Mouse (Mus musculus): ENCODE data around the gene Frat1.
A peak's percentile ranks its signal among the peaks of the same experiment; 100 is the strongest.

Gene Frat1

DNA sequence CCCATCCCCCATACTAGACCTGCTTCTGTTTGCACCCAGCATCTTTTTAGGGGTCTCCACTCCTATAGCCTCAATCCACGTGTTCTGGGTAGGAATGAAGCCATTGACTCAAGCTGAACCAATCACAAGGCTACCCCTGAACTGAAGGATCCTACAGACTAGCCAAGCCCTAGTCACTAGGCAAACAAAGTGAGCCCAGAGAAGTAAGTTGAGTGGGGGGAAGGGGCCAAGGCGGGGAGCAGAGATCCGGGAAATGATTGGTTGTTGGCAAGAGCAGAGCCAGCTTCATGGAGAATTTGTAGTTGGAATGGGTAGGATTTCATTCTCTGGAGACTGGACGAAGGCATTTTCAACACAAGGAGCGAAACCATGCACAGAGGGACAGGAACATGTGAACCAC lies 12.9 kb upstream of the Frat1 start:
- DNase-seq (ENCODE audit: low spot score in 2 of 2) = no peak

GRCm38 (mm10) chr19:41817325-41817724 lies 12.4 kb upstream of the Frat1 start:
- peak in 1 of 2 experiments; percentile 51 for DNase-seq (ENCODE audit: low spot score in 2 of 2)

- DNase-seq (ENCODE audit: low spot score in 2 of 2) = no peak
Measured at GRCm38 (mm10) chr19:41818749-41819148, 11.0 kb upstream of the Frat1 start.

DNA sequence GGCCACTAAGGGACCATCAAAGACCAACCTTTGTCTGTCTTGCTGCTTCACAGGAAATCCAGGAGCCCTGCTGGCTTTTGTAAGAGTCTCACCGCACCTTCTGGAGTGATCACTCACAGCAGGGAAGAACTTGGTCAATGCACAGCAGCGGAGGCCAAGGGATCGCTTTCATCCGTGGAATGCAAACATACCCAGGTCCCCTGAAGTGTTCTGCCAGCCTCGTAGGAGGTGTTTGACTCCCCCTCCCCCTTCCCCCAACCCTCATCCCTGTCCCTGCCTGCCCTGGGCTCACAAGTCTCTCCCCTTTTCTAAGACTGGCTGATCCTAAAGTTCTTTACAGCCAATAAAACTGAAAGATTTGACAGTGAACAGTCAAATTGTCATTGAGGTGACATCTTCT lies 8.3 kb upstream of the Frat1 start:
- no peak for DNase-seq (ENCODE audit: low spot score in 2 of 2)

GRCm38 (mm10) chr19:41822589-41822988 lies 7.2 kb upstream of the Frat1 start:
- no peak for DNase-seq (ENCODE audit: low spot score in 2 of 2)

- DNase-seq (ENCODE audit: low spot score in 2 of 2) = no peak
Measured at GRCm38 (mm10) chr19:41824950-41825349, 4.8 kb upstream of the Frat1 start.

DNA sequence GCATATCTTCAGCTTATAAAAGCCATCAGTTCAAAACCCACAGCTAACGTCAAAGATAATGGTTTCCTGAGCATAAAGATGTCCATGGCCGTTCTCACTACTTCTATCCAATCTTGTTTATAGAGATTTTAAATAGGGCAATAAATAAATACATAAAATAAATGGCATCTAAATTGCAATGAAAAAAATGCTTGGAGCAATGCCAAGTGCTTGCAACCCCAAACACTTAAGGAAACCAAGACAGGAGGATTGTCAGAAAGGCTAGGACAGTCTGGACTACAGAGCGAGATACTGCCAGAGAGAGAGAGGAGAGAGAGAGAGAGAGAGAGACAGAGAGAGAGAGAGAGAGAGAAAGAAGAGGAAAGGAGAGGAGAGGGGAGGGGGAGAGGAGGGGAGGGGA lies 3.2 kb upstream of the Frat1 start:
- no peak for DNase-seq (ENCODE audit: low spot score in 2 of 2)

- no peak for DNase-seq (ENCODE audit: low spot score in 2 of 2)
Measured at GRCm38 (mm10) chr19:41828941-41829340, 829 bp upstream of the Frat1 start.

DNA sequence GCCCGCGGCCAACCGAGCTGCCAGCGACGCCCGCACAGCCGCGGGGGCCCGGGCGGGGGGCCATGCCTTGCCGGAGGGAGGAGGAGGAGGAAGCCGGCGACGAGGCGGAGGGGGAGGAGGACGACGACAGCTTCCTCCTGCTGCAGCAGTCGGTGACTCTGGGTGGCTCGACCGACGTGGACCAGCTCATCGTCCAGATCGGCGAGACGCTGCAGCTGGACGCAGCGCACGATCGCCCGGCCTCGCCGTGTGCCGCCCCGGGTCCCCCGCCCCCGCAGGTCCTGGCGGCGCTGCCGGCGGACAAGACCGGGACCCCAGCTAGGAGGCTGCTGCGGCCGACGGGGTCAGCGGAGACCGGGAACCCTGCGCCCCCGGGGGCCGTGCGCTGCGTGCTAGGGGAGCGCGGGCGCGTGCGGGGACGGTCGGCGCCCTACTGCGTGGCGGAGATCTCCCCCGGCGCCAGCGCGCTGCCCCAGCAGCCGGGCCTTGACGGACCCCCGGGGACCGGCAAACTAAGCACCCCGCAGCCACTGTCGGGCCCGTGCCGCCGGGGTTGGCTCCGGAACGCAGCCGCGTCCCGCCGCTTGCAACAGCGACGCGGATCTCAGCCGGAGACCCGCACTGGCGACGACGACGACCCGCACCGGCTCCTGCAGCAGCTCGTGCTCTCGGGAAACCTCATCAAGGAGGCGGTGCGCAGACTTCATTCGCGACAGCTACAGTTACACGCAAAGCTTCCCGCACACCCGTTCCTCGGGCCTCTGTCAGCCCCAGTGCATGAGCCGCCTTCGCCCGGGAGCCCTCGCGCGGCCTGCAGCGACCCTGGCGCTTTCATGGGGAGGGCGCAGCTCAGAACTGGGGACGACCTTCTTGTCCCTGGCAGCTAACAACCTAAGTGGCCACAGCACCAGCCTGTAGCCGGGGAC lies 599 bp downstream of the Frat1 start:
- no peak for DNase-seq (ENCODE audit: low spot score in 2 of 2)

DNA sequence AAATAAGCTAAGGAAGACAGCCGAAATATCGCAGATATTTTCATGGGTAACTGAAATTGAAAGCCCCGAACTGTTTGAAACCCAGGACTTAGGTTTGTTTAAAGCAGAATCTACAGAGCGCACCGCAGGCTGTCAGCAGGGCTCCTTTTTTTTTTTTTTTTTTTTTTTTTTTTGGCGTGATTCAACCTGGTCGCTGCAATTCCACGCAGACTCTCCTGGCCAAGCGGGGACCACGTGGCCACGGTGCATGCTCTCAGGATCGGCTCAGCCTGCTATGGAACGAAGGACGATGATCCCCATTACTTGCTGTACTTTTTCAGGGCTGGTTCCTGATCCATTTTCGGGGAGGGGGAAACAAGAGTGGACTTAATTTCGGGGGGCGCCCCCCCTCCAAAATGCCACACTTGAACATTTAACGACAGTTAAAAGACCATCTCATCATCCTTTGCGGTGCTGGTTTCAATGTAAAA lies 1.4 kb downstream of the Frat1 start:
- no peak for DNase-seq (ENCODE audit: low spot score in 2 of 2)

GRCm38 (mm10) chr19:41831718-41832391 lies 2.1 kb downstream of the Frat1 start:
- DNase-seq (ENCODE audit: low spot score in 2 of 2) = no peak

DNA sequence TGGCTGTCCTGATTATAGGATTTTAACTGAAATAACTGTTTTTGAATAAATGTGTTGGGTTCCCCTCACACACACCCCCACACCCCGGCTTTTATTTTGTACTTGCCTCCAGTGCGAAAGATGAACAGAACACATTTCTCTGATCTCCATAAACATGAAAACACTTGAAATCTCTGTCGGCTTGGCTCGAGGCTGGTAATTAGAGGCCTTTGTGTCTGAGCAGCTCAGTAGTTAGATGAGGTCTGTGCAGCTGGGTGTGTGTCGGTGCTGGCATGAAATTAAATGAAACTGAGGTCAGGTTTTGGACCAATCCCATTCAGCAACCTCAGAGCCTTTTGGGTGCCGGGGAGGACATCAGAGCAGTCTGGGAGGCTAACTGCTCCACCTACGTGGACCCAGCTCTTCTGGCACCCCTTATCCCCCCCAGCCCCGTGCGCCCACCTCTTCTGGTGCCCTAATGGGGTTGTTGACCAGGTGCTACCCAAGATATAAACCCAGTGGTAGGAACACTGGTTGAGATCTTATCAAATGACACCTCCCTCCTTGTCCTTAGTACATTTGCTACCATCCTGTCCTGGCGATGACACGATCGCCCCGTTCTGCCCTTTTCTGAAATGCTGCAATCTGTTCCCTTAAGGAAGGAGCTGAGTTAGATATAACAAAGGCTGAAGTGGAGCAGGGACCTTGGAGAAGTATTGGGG lies 2.9 kb downstream of the Frat1 start:
- no peak for DNase-seq (ENCODE audit: low spot score in 2 of 2)

GRCm38 (mm10) chr19:41835407-41835806 lies 5.6 kb downstream of the Frat1 start:
- no peak for DNase-seq (ENCODE audit: low spot score in 2 of 2)

- DNase-seq (ENCODE audit: low spot score in 2 of 2) = peak in 1 of 2 experiments; percentile 31
Measured at GRCm38 (mm10) chr19:41835816-41836215, 6.0 kb downstream of the Frat1 start.

DNA sequence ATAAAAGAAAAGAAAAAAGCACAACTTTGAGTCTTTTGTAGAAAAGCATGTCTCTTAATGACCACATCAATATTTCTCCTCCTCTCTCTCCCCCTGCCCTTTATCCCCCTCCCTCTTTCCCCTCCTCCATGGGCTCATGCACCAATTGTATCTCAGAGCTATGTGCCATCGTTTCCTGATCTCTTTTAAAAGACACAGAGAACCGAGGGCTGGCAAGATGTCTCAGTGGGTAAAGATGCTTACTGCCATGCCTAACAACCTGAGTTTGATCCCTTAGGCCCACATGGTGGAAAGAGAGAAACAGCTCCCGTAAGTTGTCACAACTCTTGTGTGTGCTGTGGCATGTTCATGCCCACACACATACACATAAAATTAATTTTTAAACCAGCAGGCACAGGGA lies 6.9 kb downstream of the Frat1 start:
- no peak for DNase-seq (ENCODE audit: low spot score in 2 of 2)

DNA sequence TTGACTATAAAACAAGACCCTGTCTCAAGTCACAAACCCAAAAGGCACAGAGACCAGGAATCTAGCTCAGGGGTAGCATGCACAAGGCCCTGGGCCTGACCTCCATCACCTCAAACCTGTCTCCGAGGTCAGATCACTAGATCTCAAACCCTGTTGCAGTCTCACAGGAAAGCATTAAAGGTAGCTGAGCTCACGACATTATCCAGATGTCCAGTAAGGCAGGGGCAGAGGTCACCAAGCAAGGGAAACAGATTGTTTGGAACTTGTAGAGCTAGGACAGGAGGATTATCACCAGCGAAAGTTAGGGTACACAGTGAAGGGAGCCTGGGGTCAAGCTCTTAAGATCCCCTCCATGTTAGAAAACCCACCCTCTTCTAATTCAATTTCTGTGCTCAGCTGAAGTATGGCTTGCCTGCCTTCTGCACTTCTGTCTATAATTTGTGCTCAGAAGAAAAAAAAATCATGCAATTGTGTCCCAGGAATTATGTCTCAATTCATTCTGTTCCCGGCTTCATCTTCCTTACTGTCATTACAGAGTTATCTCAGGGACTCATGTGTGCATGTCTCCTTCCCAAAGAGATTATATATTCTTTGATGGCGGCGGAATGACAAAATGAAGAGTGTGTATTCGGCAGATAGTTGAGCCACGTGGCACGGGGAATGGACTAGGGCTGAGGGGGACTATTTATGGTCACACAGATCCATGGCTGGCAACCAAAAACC lies 7.6 kb downstream of the Frat1 start:
- no peak for DNase-seq (ENCODE audit: low spot score in 2 of 2)

DNA sequence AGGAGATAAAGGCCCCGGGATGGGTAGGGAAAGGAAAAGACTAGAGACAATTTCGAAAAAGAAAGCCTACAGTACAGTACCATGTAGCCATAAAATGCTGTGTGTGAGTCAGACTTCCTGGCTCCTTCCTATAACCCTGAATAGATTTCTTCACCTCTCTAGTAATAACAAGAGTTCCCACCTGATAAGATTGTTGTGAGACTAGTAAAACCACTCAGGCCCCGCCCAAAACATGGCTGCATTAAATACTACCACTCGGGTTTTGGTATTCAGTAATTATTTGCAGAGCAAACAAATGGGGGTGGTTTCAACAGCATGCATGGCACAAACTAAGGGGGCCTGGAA lies 8.1 kb downstream of the Frat1 start:
- DNase-seq (ENCODE audit: low spot score in 2 of 2) = peak; percentile 56 to 66

GRCm38 (mm10) chr19:41838808-41839207 lies 9.0 kb downstream of the Frat1 start:
- no peak for DNase-seq (ENCODE audit: low spot score in 2 of 2)

DNA sequence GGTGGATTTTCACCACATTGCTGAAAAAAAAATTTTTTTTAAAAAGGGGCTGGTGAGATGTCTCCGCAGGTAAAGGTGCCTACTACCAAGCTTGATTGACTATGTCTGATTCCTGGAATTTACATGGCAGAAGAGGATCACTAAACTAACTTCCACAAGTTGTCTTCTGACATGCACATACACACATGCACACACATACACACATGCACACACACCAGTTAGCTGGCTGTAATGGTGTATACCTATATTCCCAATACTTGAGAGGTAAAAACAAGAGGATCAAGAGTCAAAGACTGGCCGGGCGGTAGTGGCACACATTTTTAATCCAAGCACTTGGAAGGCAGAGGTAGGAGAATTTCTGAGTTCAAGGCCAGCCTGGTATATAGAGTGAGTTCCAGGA lies 9.9 kb downstream of the Frat1 start:
- no peak for DNase-seq (ENCODE audit: low spot score in 2 of 2)

- no peak for DNase-seq (ENCODE audit: low spot score in 2 of 2)
Measured at GRCm38 (mm10) chr19:41841105-41841750, 11.5 kb downstream of the Frat1 start.

- no peak for DNase-seq (ENCODE audit: low spot score in 2 of 2)
Measured at GRCm38 (mm10) chr19:41842196-41842595, 12.4 kb downstream of the Frat1 start.

Data from urinary bladder, postnatal 36 days (tissue).